Mouse (Mus musculus): ENCODE data around the gene Pde9a.

Pde9a gene

DNA sequence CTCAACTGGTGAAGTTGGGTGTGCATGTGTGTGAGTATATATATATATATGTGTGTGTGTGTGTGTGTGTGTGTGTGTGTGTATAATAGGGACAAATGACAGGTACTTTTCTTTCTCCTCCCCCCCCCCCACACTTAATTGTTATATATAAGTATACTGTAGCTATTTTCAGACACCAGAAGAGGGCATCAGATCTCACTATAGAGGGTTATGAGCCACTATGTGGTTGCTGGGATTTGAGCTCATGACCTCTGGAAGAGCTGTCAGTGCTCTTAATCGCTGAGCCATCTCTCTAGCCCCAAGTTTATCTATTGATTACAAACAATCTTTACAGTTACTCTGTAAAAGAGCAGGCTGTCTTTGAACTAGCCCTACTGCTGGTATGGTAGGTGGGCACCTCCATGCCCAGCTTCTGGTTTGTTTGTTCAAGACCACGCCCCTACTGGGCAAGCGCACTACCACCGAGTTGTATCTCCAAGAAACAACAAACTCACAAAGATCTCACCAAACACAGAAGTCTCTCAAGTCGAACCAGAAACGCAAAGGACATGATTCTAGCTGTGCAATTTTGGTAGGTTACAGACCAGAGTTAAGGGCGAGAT is 133.4 kb downstream of the Pde9a start:
- no peak for DNase-seq

DNA sequence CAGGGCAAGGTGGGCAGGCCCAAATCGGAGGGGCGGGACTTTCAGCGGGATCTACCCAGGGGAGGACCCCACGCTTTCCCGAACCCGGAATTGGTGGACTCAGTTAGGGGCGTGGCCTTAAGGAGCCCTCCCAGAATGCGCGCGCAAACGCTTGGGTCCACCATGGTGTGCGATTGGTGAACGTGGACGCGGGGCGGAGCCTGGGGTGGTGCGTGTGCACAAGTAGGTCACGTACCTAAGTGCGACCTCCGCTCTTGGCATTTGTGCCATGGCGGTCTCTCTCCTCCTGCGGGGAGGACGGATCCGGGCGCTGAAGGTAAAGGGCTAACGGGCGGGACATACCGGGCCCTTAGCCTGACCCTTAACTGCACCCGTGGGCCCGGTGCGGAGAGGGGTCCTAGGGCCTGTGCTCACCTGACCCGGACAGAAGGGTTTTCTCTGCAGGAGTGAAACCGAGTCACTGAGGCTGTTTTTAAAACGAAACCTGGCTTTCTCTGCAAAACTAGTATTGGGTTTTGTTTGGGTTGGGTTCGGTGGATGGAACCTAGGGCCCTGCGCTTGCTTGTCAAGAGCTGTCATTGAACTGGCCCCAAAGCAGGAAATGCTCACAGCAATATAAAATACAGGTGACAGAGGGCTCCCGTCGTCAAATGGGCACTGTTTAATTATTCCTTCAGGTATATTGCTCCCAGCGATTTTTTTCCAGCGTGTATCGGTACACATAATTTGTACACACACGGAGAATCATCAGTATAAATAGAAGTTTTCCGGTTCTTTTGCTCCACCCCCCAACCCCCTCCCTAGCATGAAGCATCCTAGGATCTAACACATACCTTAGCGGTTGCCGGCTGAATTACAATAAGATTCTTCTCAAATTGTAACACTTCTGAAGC is 134.2 kb downstream of the Pde9a start, which contains the start of the genes Wdr4 and Ndufv3:
Gene Wdr4 (minus strand): TSS at position 35 of the 893 bp plus-strand sequence.
Gene Ndufv3 (plus strand): TSS at position 170 of the 893 bp plus-strand sequence.
- DNase-seq: peak; percentile 97 to 99

DNA sequence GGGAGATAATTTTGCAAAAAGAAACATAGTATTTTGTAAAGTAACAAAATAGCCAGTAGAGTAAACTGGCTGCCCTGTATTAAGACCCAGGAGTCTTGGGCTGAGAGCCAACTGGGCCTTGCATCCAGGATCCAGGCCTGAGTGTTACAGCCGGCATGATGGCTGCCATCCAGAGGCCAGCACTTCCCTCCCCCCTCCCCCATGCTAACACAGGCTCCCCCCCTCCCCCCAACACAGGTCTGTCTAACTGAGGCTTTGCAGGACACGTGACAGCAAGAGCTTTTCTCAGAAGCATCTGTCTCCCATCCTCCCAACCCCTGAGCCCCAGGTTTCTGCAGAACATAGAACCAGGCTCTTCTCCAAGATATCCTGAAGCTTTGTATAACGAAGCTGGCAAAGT is 134.9 kb downstream of the Pde9a start:
- DNase-seq: peak; percentile 84 to 93

DNA sequence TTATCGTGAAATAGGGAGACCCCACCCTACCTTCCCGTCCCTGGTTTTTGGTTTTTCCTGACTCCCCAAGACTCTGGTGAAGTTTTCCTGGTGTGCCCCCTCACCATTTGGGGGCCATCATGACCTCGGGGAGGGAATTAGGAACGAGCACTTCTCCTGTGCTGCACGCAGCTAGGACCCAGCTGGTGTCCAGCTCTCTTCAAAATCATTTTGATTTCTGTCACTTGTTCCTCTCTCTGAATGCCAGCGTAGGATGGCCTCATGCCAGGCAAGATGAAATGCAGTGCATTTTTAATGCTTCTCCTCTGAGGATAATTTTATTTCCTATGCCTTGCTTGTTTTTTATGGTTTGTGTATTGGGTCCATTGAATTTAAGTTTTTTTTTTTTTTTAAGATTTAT is 135.9 kb downstream of the Pde9a start:
- DNase-seq: peak; percentile 47 to 68

DNA sequence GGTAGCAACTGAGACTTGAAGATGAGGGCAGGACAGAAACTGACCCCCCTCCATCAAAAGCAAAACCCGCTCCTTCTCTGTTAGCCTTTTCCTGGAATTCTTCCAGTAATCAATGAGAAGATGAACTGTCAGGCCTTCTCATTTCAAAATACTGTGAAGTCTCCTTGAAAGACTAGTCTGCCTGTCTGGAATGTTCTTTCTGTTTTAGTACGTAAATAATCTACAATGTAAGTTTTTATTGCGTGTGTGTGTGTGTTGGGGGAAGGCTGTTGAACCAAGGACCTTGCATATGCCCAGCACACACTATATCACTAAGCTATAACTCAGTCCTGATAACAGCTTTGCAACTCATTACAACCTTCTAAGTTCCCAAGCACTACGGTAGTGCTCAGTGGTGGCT is 139.1 kb downstream of the Pde9a start:
- no peak for DNase-seq

DNA sequence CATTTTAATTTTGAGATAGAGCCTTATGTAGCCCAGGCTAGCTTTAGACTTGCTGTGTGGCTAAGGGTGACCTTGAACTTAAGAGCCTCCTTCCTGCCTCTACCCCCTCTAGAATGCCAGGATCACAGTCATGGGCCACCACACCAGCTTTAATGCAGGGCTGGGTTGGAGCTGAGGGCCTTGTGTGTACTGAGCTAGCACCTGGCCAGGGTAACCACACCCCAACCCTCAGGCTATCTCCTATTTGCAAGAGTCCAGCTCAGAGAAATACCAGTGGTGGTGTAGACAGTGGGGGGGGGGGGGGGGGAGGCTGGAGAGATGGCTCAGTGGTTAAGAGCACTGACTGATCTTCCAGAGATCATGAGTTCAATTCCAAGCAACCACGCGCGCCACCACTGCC is 139.8 kb downstream of the Pde9a start:
- no peak for DNase-seq
